ENCODE assay signal across 29 mouse cellular contexts in the genomic region with DNA sequence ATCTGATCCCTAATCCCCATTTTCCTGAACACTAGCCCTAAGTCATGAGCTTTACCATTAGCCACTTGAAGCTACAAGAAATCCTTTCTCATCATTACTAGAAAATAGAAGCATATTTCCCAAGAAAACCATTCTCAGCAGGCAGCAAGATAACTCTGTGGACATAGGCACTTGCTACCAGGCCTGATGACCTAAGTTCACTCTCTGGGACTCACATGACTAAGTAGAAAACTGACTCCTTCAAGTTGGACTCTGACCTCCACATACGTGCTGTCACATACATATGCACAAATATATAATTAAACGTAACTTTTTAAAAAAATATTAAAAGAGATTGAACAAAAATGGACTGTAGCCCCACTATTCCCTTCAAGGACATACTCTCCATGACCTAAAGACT.
"Had no signal": no experiment of that assay in that cellular context is flagged by ENCODE, and none has a peak within 500 bp of the region (broad histone marks: within the 10 kb centered on the region; RNA-seq: fewer than 3 reads in every experiment).

No protein-coding gene starts in this region.

- ATAC-seq: forebrain, embryonic 13.5 days; forebrain, embryonic 14.5 days; forebrain, embryonic 15.5 days; forebrain, embryonic 16.5 days; forebrain, postnatal 0 days had no signal

- H3K9me3 ChIP-seq: embryonic facial prominence, embryonic 12.5 days; embryonic facial prominence, embryonic 13.5 days; embryonic facial prominence, embryonic 15.5 days; forebrain, embryonic 10.5 days; forebrain, embryonic 12.5 days; forebrain, embryonic 13.5 days; forebrain, embryonic 15.5 days had no signal

- H3K4me1 ChIP-seq: embryonic facial prominence, embryonic 10.5 days; embryonic facial prominence, embryonic 12.5 days; embryonic facial prominence, embryonic 13.5 days; embryonic facial prominence, embryonic 15.5 days; forebrain, embryonic 10.5 days; forebrain, embryonic 12.5 days; forebrain, embryonic 13.5 days; forebrain, embryonic 15.5 days had no signal

- H3K4me3 ChIP-seq: embryonic facial prominence, embryonic 10.5 days; embryonic facial prominence, embryonic 12.5 days; embryonic facial prominence, embryonic 13.5 days; embryonic facial prominence, embryonic 15.5 days; erythroblast, embryonic 14.5 days; forebrain, embryonic 10.5 days; forebrain, embryonic 12.5 days; forebrain, embryonic 13.5 days; forebrain, embryonic 15.5 days; gastrocnemius, adult 2 months; heart, adult 2 months had no signal

- H3K36me3 ChIP-seq: embryonic facial prominence, embryonic 10.5 days; embryonic facial prominence, embryonic 12.5 days; embryonic facial prominence, embryonic 13.5 days; embryonic facial prominence, embryonic 15.5 days; forebrain, embryonic 10.5 days; forebrain, embryonic 12.5 days; forebrain, embryonic 15.5 days had no signal

- H3K9ac ChIP-seq: embryonic facial prominence, embryonic 12.5 days; embryonic facial prominence, embryonic 13.5 days; embryonic facial prominence, embryonic 15.5 days; forebrain, embryonic 12.5 days; forebrain, embryonic 13.5 days; forebrain, embryonic 15.5 days; forebrain, postnatal 0 days had no signal

- H3K27me3 ChIP-seq: embryonic facial prominence, embryonic 12.5 days; embryonic facial prominence, embryonic 13.5 days; embryonic facial prominence, embryonic 15.5 days; forebrain, embryonic 12.5 days; forebrain, embryonic 13.5 days; forebrain, embryonic 15.5 days had no signal

- H3K4me2 ChIP-seq: embryonic facial prominence, embryonic 12.5 days; embryonic facial prominence, embryonic 13.5 days; embryonic facial prominence, embryonic 15.5 days; forebrain, embryonic 12.5 days; forebrain, embryonic 13.5 days; forebrain, embryonic 15.5 days had no signal

- H3K27ac ChIP-seq: embryonic facial prominence, embryonic 10.5 days; embryonic facial prominence, embryonic 12.5 days; embryonic facial prominence, embryonic 13.5 days; embryonic facial prominence, embryonic 15.5 days; forebrain, embryonic 10.5 days; forebrain, embryonic 12.5 days; forebrain, embryonic 13.5 days; forebrain, embryonic 15.5 days; gastrocnemius, adult 2 months; heart, adult 2 months had no signal

- DNase-seq: cerebellum, adult 2 months; cerebellum, adult 8-10 months; cerebellum, adult 9-10 months; cerebellum, adult 9-11 months; cerebellum, postnatal 10 days; cerebellum, postnatal 14 days; cerebellum, postnatal 25 days; cerebellum, postnatal 36 days; embryo, embryonic 11 days; forebrain, postnatal 0 days; gastrocnemius, adult 2 months; gastrocnemius, postnatal 10 days; gastrocnemius, postnatal 14 days; gastrocnemius, postnatal 25 days; gastrocnemius, postnatal 36 days; heart, adult 11 months; heart, adult 18-20 months; heart, adult 2 months had no signal
